Mouse (Mus musculus): ENCODE data around the gene Mbnl2.

DNA sequence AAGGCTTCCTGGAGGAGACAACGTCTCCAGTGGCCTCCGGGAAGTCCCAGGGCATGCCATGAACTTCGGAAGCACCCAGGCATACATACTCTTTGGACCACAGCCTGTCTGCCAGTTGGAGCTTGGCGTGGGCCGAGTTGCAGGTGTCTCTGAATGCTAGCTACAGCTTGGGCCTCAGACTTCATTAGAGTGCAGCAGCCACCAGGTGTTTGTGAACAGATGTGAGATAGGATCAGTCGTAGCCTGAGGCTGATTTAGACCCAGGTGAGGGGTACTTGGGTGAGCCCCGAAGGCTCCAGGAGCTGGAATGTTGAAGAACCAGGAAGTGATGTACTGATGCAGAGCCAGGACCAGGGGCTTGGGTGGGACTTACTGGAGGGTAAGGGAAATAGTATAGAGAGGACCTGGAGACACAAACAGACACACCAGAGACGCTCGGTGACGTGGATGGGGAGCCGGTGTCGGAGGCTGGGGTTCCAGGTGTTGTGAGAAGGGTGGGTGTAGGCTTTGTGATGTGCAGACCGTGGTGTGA, 15.8 kb downstream of the Mbnl2 start:
- TF ChIP-seq CTCF (IDR thresholded peaks at IDR 0.05; ENCODE audit: borderline replicate concordance, control insufficient read depth, extremely low read depth, insufficient read depth, low read length, poor library complexity), result no peak
- TF ChIP-seq POLR2A (IDR thresholded peaks at IDR 0.05; ENCODE audit: control insufficient read depth, extremely low read depth, insufficient read depth, low read length, poor library complexity), result no peak

Data from thymus, adult 2 months (tissue).